Mouse (Mus musculus) neural tube, embryonic 14.5 days (tissue): ENCODE data around the gene Tox2. TPM values are rescaled to one million over a fixed set of nuclear protein-coding genes. Genes with fewer than 3 reads are reported as not detected.

Source experiments
- ATAC-seq: fragments of 200-750 bp; cut with Nextera tagmentation; 2 replicates; pipeline ENCODE4 v1.8.0; 2017; ENCODE audit warnings: low read depth, mild to moderate bottlenecking, moderate TSS enrichment, moderate library complexity
- H3K27ac ChIP-seq: fragments of 300-500 bp; sonication (generic); 2 replicates; pipeline ENCODE4 v1.5.1; 2014; ENCODE audit warnings: low read depth, mild to moderate bottlenecking, control low read depth, low read length, moderate library complexity, mixed read lengths
- H3K27me3 ChIP-seq: fragments of 300-500 bp; sonication (generic); 2 replicates; pipeline ENCODE4 v1.6.1; 2014; ENCODE audit warnings: low read length; ENCODE audit not compliant: control insufficient read depth, insufficient read depth
- H3K36me3 ChIP-seq: fragments of 300-500 bp; sonication (generic); 2 replicates; pipeline ENCODE4 v1.6.1; 2014; ENCODE audit warnings: low read length, mixed read lengths; ENCODE audit not compliant: control insufficient read depth, insufficient read depth
- H3K4me1 ChIP-seq: fragments of 300-500 bp; sonication (generic); 2 replicates; pipeline ENCODE4 v1.6.1; 2014; ENCODE audit warnings: low read length; ENCODE audit not compliant: control insufficient read depth, insufficient read depth
- H3K4me2 ChIP-seq: fragments of 300-500 bp; sonication (generic); 2 replicates; pipeline ENCODE4 v1.6.1; 2014; ENCODE audit warnings: mild to moderate bottlenecking, low read depth, low read length, control low read depth
- H3K4me3 ChIP-seq: fragments of 300-500 bp; sonication (generic); 2 replicates; pipeline ENCODE4 v1.5.1; 2014; ENCODE audit warnings: low read depth, low read length, control low read depth, mixed read lengths
- H3K9ac ChIP-seq: fragments of 300-500 bp; sonication (generic); replicated peaks from 2 replicates; pipeline ENCODE4 v1.6.1; 2014; ENCODE audit warnings: low read depth, mild to moderate bottlenecking, control low read depth, low read length, mixed read lengths
- H3K9me3 ChIP-seq: fragments of 300-500 bp; sonication (generic); 2 replicates; pipeline ENCODE4 v1.6.1; 2016; ENCODE audit warnings: low read length; ENCODE audit not compliant: control insufficient read depth
- WGBS: fragments of 180-500 bp; shearing (Covaris S2); extraction: QIAGEN DNeasy Blood & Tissue Kit; methylation state at CpG from one replicate; pipeline ENCODE4 v1.1.7; 2014; 5-methylcytosine and 5-hydroxymethylcytosine counted together
- polyA plus RNA-seq: library from polyadenylated mRNA; unstranded; fragments of >200 nt; fragmentation: Nextera tagmentation; extraction: Ambion mirVana; gene quantifications from 2 replicates; pipeline ENCODE4 v1.2.1, GENCODE M21; 2014

Gene Tox2
- polyA plus RNA-seq, 1 experiment from 2014 or later = 24.1 TPM

GRCm38 (mm10) chr2:163218095-163218494 lies 15.2 kb downstream of the Tox2 start:
- H3K9me3 ChIP-seq = no peaks in the 10 kb centered on the region
- ATAC-seq = no peak
- 0 out of 2 replicates have a peak, but pooled peaks cover 4% of the 10 kb centered on the region for H3K4me1 ChIP-seq
- H3K4me2 ChIP-seq = no peak overlapping the region
- 84% methylated on average over 3 of the region's 3 CpGs for WGBS
- no peak overlapping the region for H3K4me3 ChIP-seq
- H3K9ac ChIP-seq = no peak overlapping the region
- 0 out of 2 replicates have a peak, but pooled peaks cover 2% of the 10 kb centered on the region for H3K27me3 ChIP-seq
- H3K27ac ChIP-seq = no peak overlapping the region
- H3K36me3 ChIP-seq = no peaks in the 10 kb centered on the region

GRCm38 (mm10) chr2:163218571-163218970 lies 15.6 kb downstream of the Tox2 start:
- ATAC-seq = no peak
- Histone ChIP-seq H3K4me2 (no peak overlapping the region), H3K9ac (no peak overlapping the region), H3K4me1 (0 out of 2 replicates have a peak, but pooled peaks cover 4% of the 10 kb centered on the region), H3K9me3 (no peaks in the 10 kb centered on the region), H3K27me3 (0 out of 2 replicates have a peak, but pooled peaks cover 2% of the 10 kb centered on the region), H3K36me3 (no peaks in the 10 kb centered on the region), H3K27ac (no peak overlapping the region), H3K4me3 (no peak overlapping the region)
- 69% methylated on average over 7 of the region's 7 CpGs for WGBS

- Histone ChIP-seq H3K9ac (0 out of 2 replicates have a peak overlapping the region, but pooled peaks have one; percentile 13), H3K27ac (no peak overlapping the region), H3K4me1 (0 out of 2 replicates have a peak, but pooled peaks cover 4% of the 10 kb centered on the region), H3K27me3 (0 out of 2 replicates have a peak, but pooled peaks cover 2% of the 10 kb centered on the region), H3K9me3 (no peaks in the 10 kb centered on the region), H3K4me2 (no peak overlapping the region), H3K4me3 (no peak overlapping the region), H3K36me3 (no peaks in the 10 kb centered on the region)
- no peak for ATAC-seq
- WGBS = 19% methylated on average over 5 of the region's 5 CpGs
Measured at GRCm38 (mm10) chr2:163219447-163219846, 16.5 kb downstream of the Tox2 start.

GRCm38 (mm10) chr2:163220706-163221105 lies 17.8 kb downstream of the Tox2 start:
- no peak overlapping the region for H3K9ac ChIP-seq
- no peak for ATAC-seq
- no peaks in the 10 kb centered on the region for H3K36me3 ChIP-seq
- H3K4me2 ChIP-seq = no peak overlapping the region
- 93% methylated on average over 11 of the region's 11 CpGs for WGBS
- no peak overlapping the region for H3K4me3 ChIP-seq
- H3K27ac ChIP-seq = no peak overlapping the region
- H3K4me1 ChIP-seq = no peaks in the 10 kb centered on the region
- 0 out of 2 replicates have a peak, but pooled peaks cover 2% of the 10 kb centered on the region for H3K27me3 ChIP-seq
- H3K9me3 ChIP-seq = no peaks in the 10 kb centered on the region

GRCm38 (mm10) chr2:163225302-163225701 lies 22.4 kb downstream of the Tox2 start:
- Histone ChIP-seq H3K27ac (no peak overlapping the region), H3K27me3 (no peaks in the 10 kb centered on the region), H3K9me3 (no peaks in the 10 kb centered on the region), H3K4me3 (no peak overlapping the region), H3K4me1 (peaks cover 5% of the 10 kb centered on the region; the same call in 1 of the 2 replicates), H3K4me2 (no peak overlapping the region), H3K9ac (no peak overlapping the region), H3K36me3 (no peaks in the 10 kb centered on the region)
- ATAC-seq = no peak
- WGBS = 80% methylated on average over 15 of the region's 15 CpGs

GRCm38 (mm10) chr2:163229050-163229449 lies 26.1 kb downstream of the Tox2 start:
- Histone ChIP-seq H3K9ac (no peak overlapping the region), H3K4me3 (no peak overlapping the region), H3K27me3 (no peaks in the 10 kb centered on the region), H3K36me3 (no peaks in the 10 kb centered on the region), H3K4me2 (no peak overlapping the region), H3K4me1 (peaks cover 5% of the 10 kb centered on the region; the same call in 1 of the 2 replicates), H3K9me3 (no peaks in the 10 kb centered on the region), H3K27ac (no peak overlapping the region)
- ATAC-seq = no peak
- 80% methylated on average over 9 of the region's 9 CpGs for WGBS

- H3K4me3 ChIP-seq = no peak overlapping the region
- peaks cover 7% of the 10 kb centered on the region; the same call in 1 of the 2 replicates for H3K4me1 ChIP-seq
- H3K9ac ChIP-seq = no peak overlapping the region
- H3K4me2 ChIP-seq = no peak overlapping the region
- H3K27ac ChIP-seq = no peak overlapping the region
- H3K27me3 ChIP-seq = no peaks in the 10 kb centered on the region
- H3K9me3 ChIP-seq = no peaks in the 10 kb centered on the region
- no peaks in the 10 kb centered on the region for H3K36me3 ChIP-seq
- no peak for ATAC-seq
- WGBS = 76% methylated on average over 13 of the region's 13 CpGs
Measured at GRCm38 (mm10) chr2:163231781-163232534, 29.0 kb downstream of the Tox2 start.

GRCm38 (mm10) chr2:163233666-163234065 lies 30.7 kb downstream of the Tox2 start:
- no peak overlapping the region for H3K27ac ChIP-seq
- H3K27me3 ChIP-seq = no peaks in the 10 kb centered on the region
- H3K4me3 ChIP-seq = no peak overlapping the region
- H3K4me1 ChIP-seq = peaks cover 17% of the 10 kb centered on the region
- no peak overlapping the region for H3K4me2 ChIP-seq
- no peaks in the 10 kb centered on the region for H3K36me3 ChIP-seq
- ATAC-seq = no peak
- no peaks in the 10 kb centered on the region for H3K9me3 ChIP-seq
- 85% methylated on average over 9 of the region's 9 CpGs for WGBS
- no peak overlapping the region for H3K9ac ChIP-seq

GRCm38 (mm10) chr2:163236057-163236456 lies 33.1 kb downstream of the Tox2 start:
- peak; percentile 82; the same call in 1 of the 2 replicates for ATAC-seq
- Histone ChIP-seq H3K4me2 (no peak overlapping the region), H3K4me3 (no peak overlapping the region), H3K4me1 (peaks cover 19% of the 10 kb centered on the region), H3K9ac (no peak overlapping the region), H3K36me3 (no peaks in the 10 kb centered on the region), H3K9me3 (no peaks in the 10 kb centered on the region), H3K27me3 (no peaks in the 10 kb centered on the region), H3K27ac (no peak overlapping the region)
- WGBS = 18% methylated on average over 7 of the region's 7 CpGs
